Mouse (Mus musculus): ENCODE data around the gene Klf7. TPM values are rescaled to one million over a fixed set of nuclear protein-coding genes. Genes with fewer than 3 reads are reported as not detected.

The Klf7 gene
- total RNA-seq, 2 experiments from 2014 or later: 56.1 to 56.5 TPM

- DNase-seq (ENCODE audit: low spot score in 2 of 2): no peak
Observed at GRCm38 (mm10) chr1:63992506-63992905, 129.6 kb downstream of the Klf7 start.

GRCm38 (mm10) chr1:63990416-63990815 lies 131.7 kb downstream of the Klf7 start:
- no peak for DNase-seq (ENCODE audit: low spot score in 2 of 2)

GRCm38 (mm10) chr1:63980733-63981132 lies 141.3 kb downstream of the Klf7 start:
- DNase-seq (ENCODE audit: low spot score in 2 of 2): no peak

Small RNA genes lying within 50 kb of the gene (microRNA-seq; reads per million reads assigned to microRNA genes)
- gene Mir6899: 0.45 to 1.4 reads per million in 2 experiments
